Mouse (Mus musculus) subcutaneous adipose tissue, adult 2 months (tissue): ENCODE results near the gene Ldlrad3. TPM values are rescaled to one million over a fixed set of nuclear protein-coding genes. Genes with fewer than 3 reads are reported as not detected.

Experiments
- polyA plus RNA-seq: library from polyadenylated mRNA; depleted of rRNA; stranded (reverse); fragments of >200 nt; gene quantifications from 2 replicates; pipeline ENCODE4 v1.2.3, GENCODE M21; 2012; ENCODE audit warnings: low replicate concordance; rRNA removed

Ldlrad3 gene
- polyA plus RNA-seq: 10.2 and 11.4 TPM in 2 replicates

GRCm38 (mm10) chr2:102185951-102186561, at the start of gene Ldlrad3:
TSS of gene Ldlrad3 (minus strand) at chr2:102186385.

Other genes with a start within 250 kb of the Ldlrad3 start
- 36.3 and 41.8 TPM in 2 replicates for gene Trim44, start 221.4 kb upstream of the Ldlrad3 start, polyA plus RNA-seq